Mouse (Mus musculus) midbrain, embryonic 14.5 days (tissue): ENCODE measurements around the gene Twf2. TPM values are rescaled to one million over a fixed set of nuclear protein-coding genes. Genes with fewer than 3 reads are reported as not detected.

Experiments used
- ATAC-seq: fragments of 200-750 bp; cut with Nextera tagmentation; 2 replicates; pipeline ENCODE4 v1.8.0; 2017; ENCODE audit warnings: moderate number of reproducible peaks, moderate library complexity; ENCODE audit not compliant: low FRiP score, low TSS enrichment
- DNase-seq: peaks from one replicate; pipeline ENCODE4 v3.0.0-alpha.2; 2015
- H3K27ac ChIP-seq: fragments of 300-500 bp; sonication (generic); replicated peaks from 2 replicates; pipeline ENCODE4 v1.5.1; 2014; ENCODE audit warnings: mild to moderate bottlenecking, low read depth, low read length, moderate library complexity
- H3K27me3 ChIP-seq: fragments of 300-500 bp; sonication (generic); 2 replicates; pipeline ENCODE4 v1.6.1; 2014; ENCODE audit warnings: low read length, control low read depth, mixed read lengths; ENCODE audit not compliant: control insufficient read depth, insufficient read depth
- H3K36me3 ChIP-seq: fragments of 300-500 bp; sonication (generic); 2 replicates; pipeline ENCODE4 v1.6.1; 2014; ENCODE audit warnings: low read length, control low read depth; ENCODE audit not compliant: control insufficient read depth, insufficient read depth
- H3K4me1 ChIP-seq: fragments of 300-500 bp; sonication (generic); 2 replicates; pipeline ENCODE4 v1.6.1; 2014; ENCODE audit warnings: mild to moderate bottlenecking, antibody characterized with exemption, low read length, control low read depth; ENCODE audit not compliant: control insufficient read depth, insufficient read depth
- H3K4me2 ChIP-seq: fragments of 300-500 bp; sonication (generic); 2 replicates; pipeline ENCODE4 v1.6.1; 2014; ENCODE audit warnings: mild to moderate bottlenecking, low read length, moderate library complexity
- H3K4me3 ChIP-seq: fragments of 300-500 bp; sonication (generic); replicated peaks from 2 replicates; pipeline ENCODE4 v1.5.1; 2014; ENCODE audit warnings: low read depth, low read length
- H3K9ac ChIP-seq: fragments of 300-500 bp; sonication (generic); replicated peaks from 2 replicates; pipeline ENCODE4 v1.6.1; 2014; ENCODE audit warnings: mild to moderate bottlenecking, low read length, moderate library complexity
- H3K9me3 ChIP-seq: fragments of 300-500 bp; sonication (generic); 2 replicates; pipeline ENCODE4 v1.6.1; 2016; ENCODE audit warnings: low read length, control low read depth, mixed read lengths; ENCODE audit not compliant: control insufficient read depth
- WGBS: fragments of 180-500 bp; shearing (Covaris S2); extraction: QIAGEN DNeasy Blood & Tissue Kit; methylation state at CpG from one replicate; pipeline ENCODE4 v1.1.7; 2014; 5-methylcytosine and 5-hydroxymethylcytosine counted together
- polyA plus RNA-seq: library from polyadenylated mRNA; unstranded; fragments of >200 nt; fragmentation: Nextera tagmentation; extraction: Ambion mirVana; gene quantifications from 2 replicates; pipeline ENCODE4 v1.2.1, GENCODE M21; 2014

Twf2 gene
- polyA plus RNA-seq, 1 experiment from 2014 or later: 46.4 TPM

GRCm38 (mm10) chr9:106191355-106191754 is 11.6 kb upstream of the Twf2 start:
- Histone ChIP-seq H3K4me3 (no peak overlapping the region), H3K4me2 (no peak overlapping the region), H3K4me1 (peaks cover 10% of the 10 kb centered on the region), H3K9ac (no peak overlapping the region), H3K27ac (no peak overlapping the region), H3K27me3 (no peaks in the 10 kb centered on the region), H3K36me3 (peaks cover 69% of the 10 kb centered on the region), H3K9me3 (no peaks in the 10 kb centered on the region)
- ATAC-seq (no peak), DNase-seq (no peak)
- 97% methylated on average over 1 of the region's 1 CpGs for WGBS

GRCm38 (mm10) chr9:106192024-106192423 is 10.9 kb upstream of the Twf2 start:
- ATAC-seq (no peak), DNase-seq (no peak)
- H3K9me3 ChIP-seq: no peaks in the 10 kb centered on the region
- no peak overlapping the region for H3K4me2 ChIP-seq
- H3K4me3 ChIP-seq: no peak overlapping the region
- WGBS: 94% methylated on average over 8 of the region's 8 CpGs
- H3K4me1 ChIP-seq: peaks cover 10% of the 10 kb centered on the region
- no peak overlapping the region for H3K9ac ChIP-seq
- H3K27ac ChIP-seq: 0 out of 2 replicates have a peak overlapping the region, but pooled peaks have one; percentile 8
- peaks cover 62% of the 10 kb centered on the region for H3K36me3 ChIP-seq
- no peaks in the 10 kb centered on the region for H3K27me3 ChIP-seq

- H3K9ac ChIP-seq: no peak overlapping the region
- no peak overlapping the region for H3K27ac ChIP-seq
- no peak overlapping the region for H3K4me2 ChIP-seq
- H3K9me3 ChIP-seq: no peaks in the 10 kb centered on the region
- H3K4me1 ChIP-seq: peaks cover 10% of the 10 kb centered on the region
- ATAC-seq (no peak), DNase-seq (no peak)
- H3K27me3 ChIP-seq: no peaks in the 10 kb centered on the region
- H3K4me3 ChIP-seq: no peak overlapping the region
- WGBS: 94% methylated on average over 1 of the region's 1 CpGs
- peaks cover 52% of the 10 kb centered on the region for H3K36me3 ChIP-seq
These were observed 9.9 kb upstream of the Twf2 start for GRCm38 (mm10) chr9:106192998-106193397.

- no peaks in the 10 kb centered on the region for H3K27me3 ChIP-seq
- no peak overlapping the region for H3K4me3 ChIP-seq
- H3K36me3 ChIP-seq: peaks cover 41% of the 10 kb centered on the region
- WGBS: 93% methylated on average over 8 of the region's 8 CpGs
- ATAC-seq (no peak), DNase-seq (no peak)
- no peak overlapping the region for H3K27ac ChIP-seq
- no peak overlapping the region for H3K9ac ChIP-seq
- H3K4me2 ChIP-seq: no peak overlapping the region
- H3K4me1 ChIP-seq: peaks cover 11% of the 10 kb centered on the region
- no peaks in the 10 kb centered on the region for H3K9me3 ChIP-seq
These were observed 8.7 kb upstream of the Twf2 start for GRCm38 (mm10) chr9:106193930-106194807.

- no peaks in the 10 kb centered on the region for H3K9me3 ChIP-seq
- no peak overlapping the region for H3K9ac ChIP-seq
- H3K27ac ChIP-seq: peak overlapping the region; percentile 55
- H3K36me3 ChIP-seq: peaks cover 26% of the 10 kb centered on the region
- DNase-seq (peak; percentile 70), ATAC-seq (no peak)
- peaks cover 14% of the 10 kb centered on the region for H3K4me1 ChIP-seq
- no peaks in the 10 kb centered on the region for H3K27me3 ChIP-seq
- H3K4me3 ChIP-seq: no peak overlapping the region
- 80% methylated on average over 8 of the region's 8 CpGs for WGBS
- no peak overlapping the region for H3K4me2 ChIP-seq
These were observed 7.2 kb upstream of the Twf2 start for GRCm38 (mm10) chr9:106195693-106196092.

- Histone ChIP-seq H3K27me3 (no peaks in the 10 kb centered on the region), H3K9me3 (no peaks in the 10 kb centered on the region), H3K27ac (no peak overlapping the region), H3K4me2 (no peak overlapping the region), H3K4me1 (peaks cover 15% of the 10 kb centered on the region), H3K36me3 (peaks cover 10% of the 10 kb centered on the region), H3K9ac (no peak overlapping the region), H3K4me3 (no peak overlapping the region)
- DNase-seq: no peak
- no peak for ATAC-seq
- 91% methylated on average over 3 of the region's 3 CpGs for WGBS
These were observed 5.7 kb upstream of the Twf2 start for GRCm38 (mm10) chr9:106197081-106197713.

GRCm38 (mm10) chr9:106197732-106198131 is 5.2 kb upstream of the Twf2 start:
- no peaks in the 10 kb centered on the region for H3K27me3 ChIP-seq
- H3K36me3 ChIP-seq: peaks cover 5% of the 10 kb centered on the region
- no peak overlapping the region for H3K9ac ChIP-seq
- no peaks in the 10 kb centered on the region for H3K9me3 ChIP-seq
- DNase-seq (no peak), ATAC-seq (no peak)
- no peak overlapping the region for H3K27ac ChIP-seq
- no peak overlapping the region for H3K4me2 ChIP-seq
- 92% methylated on average over 9 of the region's 9 CpGs for WGBS
- H3K4me1 ChIP-seq: peaks cover 17% of the 10 kb centered on the region
- no peak overlapping the region for H3K4me3 ChIP-seq

GRCm38 (mm10) chr9:106198962-106199458 is 3.9 kb upstream of the Twf2 start:
- under 1% methylated on average over 50 of the region's 51 CpGs for WGBS
- Histone ChIP-seq H3K9me3 (no peaks in the 10 kb centered on the region), H3K4me3 (peak overlapping the region; percentile 47), H3K4me2 (peak overlapping the region; percentile 73), H3K36me3 (no peaks in the 10 kb centered on the region), H3K27me3 (no peaks in the 10 kb centered on the region), H3K9ac (peak overlapping the region; percentile 63), H3K27ac (no peak overlapping the region), H3K4me1 (peaks cover 25% of the 10 kb centered on the region)
- DNase-seq (peak; percentile 71), ATAC-seq (peak; percentile 46)
